Mouse (Mus musculus): ENCODE data around the gene Cd274. TPM values are rescaled to one million over a fixed set of nuclear protein-coding genes. Genes with fewer than 3 reads are reported as not detected.
"Not testable (repeated sequence)": the region's sequence is repeated elsewhere in the genome, so short reads cannot be mapped to it uniquely, and the experiment has no call there.

Gene Cd274
- polyA plus RNA-seq, 1 experiment from 2014 or later, result 0.29 TPM

DNA sequence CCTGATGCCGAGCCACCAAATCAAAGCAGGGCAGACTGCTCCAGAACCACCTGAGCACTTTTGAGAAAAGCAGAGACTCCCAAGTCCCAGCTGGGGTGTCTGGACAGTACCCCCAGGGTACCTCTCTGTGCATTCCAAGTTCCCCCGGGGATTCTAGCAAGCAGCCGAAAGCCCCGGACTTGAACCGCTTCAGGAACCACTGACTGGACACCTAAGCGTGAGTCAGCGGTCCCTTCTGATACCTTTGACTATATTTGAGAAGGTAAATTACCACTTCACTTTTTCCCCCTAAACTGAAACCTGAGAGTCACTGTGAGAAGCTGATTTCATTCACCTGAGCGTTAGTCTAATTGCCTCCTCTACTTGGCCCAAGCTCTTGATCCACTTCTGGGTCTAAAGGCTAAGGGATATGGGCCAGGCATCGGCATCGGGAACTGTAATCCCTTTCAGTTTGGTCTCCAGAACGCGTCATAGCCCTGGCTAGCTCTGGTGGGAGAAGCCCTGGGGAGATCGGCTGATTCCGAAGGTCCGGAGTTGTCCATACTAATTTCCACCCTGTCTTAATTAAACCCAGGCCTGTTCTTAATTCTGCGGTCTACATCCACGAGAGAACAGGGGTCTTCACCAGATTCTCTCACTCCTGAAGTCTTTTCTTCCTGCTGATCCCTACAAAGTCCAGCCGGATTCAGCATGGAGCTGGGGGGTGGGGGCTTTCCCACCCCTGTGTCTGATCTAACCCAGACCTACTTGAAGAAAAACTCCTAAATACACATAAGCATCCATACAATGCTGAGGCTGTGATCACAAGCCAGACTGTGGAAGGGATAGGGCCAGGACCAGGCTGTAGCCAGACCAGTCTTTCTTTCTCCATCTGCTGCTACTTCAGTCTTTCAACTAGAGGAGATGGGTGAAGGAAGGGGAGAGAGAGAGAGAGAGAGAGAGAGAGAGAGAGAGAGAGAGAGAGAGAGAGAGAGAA, 39.1 kb downstream of the Cd274 start:
- 78% methylated on average over 18 of the region's 18 CpGs for WGBS
- Histone ChIP-seq H3K27me3 (ENCODE audit: poor library complexity, severe bottlenecking) (no peaks in the 10 kb centered on the region), H3K36me3 (replicated peaks) (no peaks in the 10 kb centered on the region), H3K4me3 (no peak overlapping the region), H3K27ac (no peak overlapping the region; the same call in 1 of the 2 replicates), H3K4me1 (peaks cover 22% of the 10 kb centered on the region), H3K9me3 (no peaks in the 10 kb centered on the region)
- DNase-seq (ENCODE audit: extremely low spot score, low spot score), result no peak

DNA sequence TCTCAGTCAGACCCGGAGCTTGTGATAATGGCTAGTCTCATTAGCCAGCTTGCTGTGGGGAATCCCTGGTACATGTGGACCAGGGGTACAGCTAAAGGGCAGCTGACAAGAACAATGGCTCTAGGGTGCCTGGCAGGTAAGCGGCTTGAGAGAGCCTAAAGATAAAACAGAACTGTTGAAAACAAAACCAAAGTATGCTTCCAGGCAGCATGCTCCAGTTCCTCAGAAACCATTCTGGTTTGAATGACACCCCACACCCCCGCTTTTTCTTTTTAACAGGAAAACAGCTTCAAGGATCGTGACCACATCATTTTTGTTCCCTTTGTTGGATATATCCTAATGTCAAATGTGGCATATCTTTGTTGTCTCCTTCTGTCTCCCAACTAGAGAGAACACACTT, 43.4 kb downstream of the Cd274 start, which contains the start of gene Pdcd1lg2:
TSS of gene Pdcd1lg2 (plus strand) at position 301 of the 400 bp plus-strand sequence.
- Histone ChIP-seq H3K36me3 (replicated peaks) (no peaks in the 10 kb centered on the region), H3K9me3 (no peaks in the 10 kb centered on the region), H3K4me3 (no peak within 1 kb of the TSS), H3K4me1 (peaks cover 12% of the 10 kb centered on the region), H3K27ac (no peak within 1 kb of the TSS), H3K27me3 (ENCODE audit: poor library complexity, severe bottlenecking) (no peaks in the 10 kb centered on the region)
- no peak for DNase-seq (ENCODE audit: extremely low spot score, low spot score)
- 88% methylated on average over 4 of the region's 4 CpGs for WGBS

DNA sequence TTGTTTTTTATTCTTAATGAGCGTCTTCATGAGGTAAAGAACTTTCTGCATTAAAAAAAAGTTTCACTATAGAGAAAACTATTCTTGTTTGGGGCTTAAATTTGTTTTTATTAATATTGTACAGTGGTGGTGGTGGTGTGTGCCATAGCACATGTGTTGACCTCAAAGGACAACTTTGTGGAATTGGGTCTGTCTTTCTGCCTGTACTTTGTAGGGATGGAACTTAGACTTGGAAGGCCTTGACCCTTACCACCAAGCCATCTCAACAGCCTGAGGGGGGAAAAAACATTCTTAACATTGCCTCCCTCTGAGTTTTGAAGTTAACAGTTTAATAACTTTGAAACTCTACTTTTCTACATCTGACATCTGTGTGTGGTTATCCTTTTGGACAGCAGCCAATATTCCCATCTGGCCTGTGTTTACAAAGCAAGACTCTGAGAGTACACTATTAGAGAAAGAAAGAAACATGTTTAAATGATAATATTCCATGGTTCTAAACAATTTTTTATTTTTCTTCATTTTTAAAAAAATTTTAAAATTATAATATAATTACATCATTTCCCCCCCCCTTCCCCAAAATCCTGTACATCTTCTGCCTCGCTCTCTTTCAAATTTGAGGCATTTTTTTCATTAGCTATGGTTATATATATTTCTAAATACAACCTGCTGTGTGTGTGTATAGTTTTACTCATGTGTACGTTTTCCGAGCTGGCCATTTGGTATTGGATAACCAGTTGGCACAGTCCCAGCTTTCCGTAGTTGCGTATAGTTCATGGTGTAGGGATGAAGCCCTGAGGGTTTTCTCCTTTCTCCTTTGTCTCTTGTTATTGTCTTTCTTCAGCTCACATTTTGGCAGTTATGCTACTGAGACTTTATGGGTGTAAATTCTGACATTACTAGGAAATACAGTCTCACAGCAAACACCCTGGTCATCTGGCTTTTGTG, 45.5 kb downstream of the Cd274 start:
- H3K4me3 ChIP-seq, result no peak overlapping the region
- H3K27ac ChIP-seq, result no peak overlapping the region
- WGBS, result 77% methylated on average over 6 of the region's 6 CpGs
- no peaks in the 10 kb centered on the region for H3K9me3 ChIP-seq
- H3K36me3 ChIP-seq (replicated peaks), result no peaks in the 10 kb centered on the region
- H3K27me3 ChIP-seq (ENCODE audit: poor library complexity, severe bottlenecking), result no peaks in the 10 kb centered on the region
- H3K4me1 ChIP-seq, result peaks cover 4% of the 10 kb centered on the region
- DNase-seq (ENCODE audit: extremely low spot score, low spot score), result no peak

DNA sequence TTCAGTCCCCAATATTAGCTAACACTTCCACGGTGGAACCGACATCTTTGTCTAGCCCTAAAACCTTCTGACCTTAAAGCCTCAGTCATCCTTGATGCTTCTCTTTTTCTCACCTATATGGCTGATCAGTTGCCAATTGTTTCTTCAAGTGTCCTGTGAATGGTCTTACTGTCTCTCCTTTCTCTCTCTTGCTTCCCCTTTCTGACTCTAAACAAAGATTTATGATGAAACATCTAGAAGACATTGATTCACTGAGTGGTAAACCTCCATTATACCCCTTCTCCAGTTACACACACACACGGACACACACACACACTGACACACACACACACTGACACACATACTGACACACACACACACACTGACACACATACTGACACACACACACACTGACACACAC, 47.3 kb downstream of the Cd274 start:
- H3K27me3 ChIP-seq (ENCODE audit: poor library complexity, severe bottlenecking), result no peaks in the 10 kb centered on the region
- 89% methylated on average over 3 of the region's 3 CpGs for WGBS
- no peak for DNase-seq (ENCODE audit: extremely low spot score, low spot score)

DNA sequence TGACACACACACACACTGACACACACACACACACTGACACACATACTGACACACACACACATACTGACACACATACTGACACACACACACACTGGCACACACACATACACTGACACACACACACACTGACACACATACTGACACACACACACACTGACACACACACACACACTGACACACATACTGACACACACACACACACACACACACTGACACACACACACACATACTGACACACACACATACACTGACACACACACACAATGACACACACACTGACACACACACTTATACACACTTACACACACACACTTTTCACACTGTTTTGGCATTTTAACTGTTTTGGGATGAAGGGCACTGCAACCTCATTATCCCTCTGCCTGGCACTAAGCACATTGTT, 47.7 kb downstream of the Cd274 start:
- not testable (repeated sequence) for H3K9me3 ChIP-seq; H3K4me1 ChIP-seq; H3K4me3 ChIP-seq; H3K27me3 ChIP-seq (ENCODE audit: poor library complexity, severe bottlenecking); H3K36me3 ChIP-seq (replicated peaks); DNase-seq (ENCODE audit: extremely low spot score, low spot score); H3K27ac ChIP-seq

More for the DNA sequence above, 47.3 kb downstream of the Cd274 start:
- no peaks in the 10 kb centered on the region for H3K9me3 ChIP-seq
- no peaks in the 10 kb centered on the region for H3K4me1 ChIP-seq
- no peak overlapping the region for H3K4me3 ChIP-seq
- no peak overlapping the region for H3K27ac ChIP-seq
- no peaks in the 10 kb centered on the region for H3K36me3 ChIP-seq (replicated peaks)

DNA sequence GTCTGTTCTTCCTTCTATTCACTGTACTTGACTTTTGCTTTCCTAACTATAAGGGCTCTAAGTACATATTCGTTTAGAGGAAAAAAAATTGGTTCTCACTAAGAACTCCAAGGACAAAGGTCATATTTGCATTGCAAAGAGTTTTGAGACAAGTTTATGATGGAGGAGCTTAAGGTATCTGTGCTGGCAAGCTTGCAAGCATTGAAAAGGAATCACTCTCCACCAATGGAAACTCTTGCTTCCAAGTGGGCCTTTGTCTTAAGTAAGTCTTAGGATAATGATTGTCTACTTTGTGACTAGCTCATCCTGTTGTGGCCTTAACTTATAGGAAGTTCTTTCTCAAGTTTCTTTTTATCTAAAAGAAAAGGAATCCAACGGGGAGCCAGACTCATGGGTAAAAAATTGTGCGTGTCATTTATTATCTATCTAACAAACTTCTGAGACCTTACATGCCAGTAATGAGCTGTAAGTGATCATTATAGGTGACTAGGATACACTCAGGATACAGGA, 49.2 kb downstream of the Cd274 start:
- no peaks in the 10 kb centered on the region for H3K9me3 ChIP-seq
- no peak for DNase-seq (ENCODE audit: extremely low spot score, low spot score)
- H3K4me1 ChIP-seq, result no peaks in the 10 kb centered on the region
- no peaks in the 10 kb centered on the region for H3K27me3 ChIP-seq (ENCODE audit: poor library complexity, severe bottlenecking)
- 86% methylated on average over 3 of the region's 3 CpGs for WGBS
- no peaks in the 10 kb centered on the region for H3K36me3 ChIP-seq (replicated peaks)
- H3K27ac ChIP-seq, result no peak overlapping the region
- no peak overlapping the region for H3K4me3 ChIP-seq

DNA sequence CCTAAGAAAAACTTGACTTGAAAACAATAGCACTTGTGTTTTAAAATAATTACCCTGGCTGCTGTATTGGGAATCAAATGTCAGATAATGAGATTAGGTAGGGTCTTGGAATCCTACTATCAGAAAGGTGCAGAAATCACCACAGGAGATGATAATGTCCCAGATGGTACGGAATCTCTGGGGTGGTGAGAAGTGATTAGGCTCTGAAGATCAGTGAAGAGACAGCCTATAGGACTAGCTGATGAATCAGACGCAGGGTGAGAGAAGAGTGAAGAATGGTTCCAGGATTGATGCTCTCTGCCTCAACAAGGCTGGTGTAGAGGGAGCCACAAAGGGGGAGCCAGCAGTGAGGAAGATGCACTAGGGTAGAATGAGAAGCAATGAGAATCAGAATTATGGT, 49.9 kb downstream of the Cd274 start:
- Histone ChIP-seq H3K4me3 (no peak overlapping the region), H3K27ac (no peak overlapping the region), H3K9me3 (no peaks in the 10 kb centered on the region), H3K4me1 (no peaks in the 10 kb centered on the region), H3K36me3 (replicated peaks) (no peaks in the 10 kb centered on the region), H3K27me3 (ENCODE audit: poor library complexity, severe bottlenecking) (no peaks in the 10 kb centered on the region)
- no peak for DNase-seq (ENCODE audit: extremely low spot score, low spot score)
- WGBS, result 58% methylated on average over 2 of the region's 2 CpGs

DNA sequence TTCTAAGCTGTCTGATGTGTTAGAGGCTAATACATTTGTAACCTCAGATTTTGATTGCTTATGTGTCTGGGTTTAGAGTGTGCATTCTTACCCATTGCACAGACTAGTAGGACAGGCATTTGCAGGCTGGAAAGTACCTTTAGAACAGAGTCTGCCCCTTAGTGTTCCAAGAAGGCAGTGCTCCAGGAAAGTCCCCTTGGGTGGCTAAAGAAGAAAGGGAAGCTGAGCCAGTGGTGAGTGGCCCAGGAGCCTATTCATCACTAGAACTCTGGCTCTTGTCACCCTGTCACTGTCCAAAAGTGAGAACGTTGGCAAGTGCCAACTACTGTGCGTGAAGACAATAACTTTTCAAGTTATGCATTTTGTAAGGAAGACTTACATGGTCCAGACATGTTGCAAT, 50.6 kb downstream of the Cd274 start:
- WGBS, result 87% methylated on average over 2 of the region's 2 CpGs

DNA sequence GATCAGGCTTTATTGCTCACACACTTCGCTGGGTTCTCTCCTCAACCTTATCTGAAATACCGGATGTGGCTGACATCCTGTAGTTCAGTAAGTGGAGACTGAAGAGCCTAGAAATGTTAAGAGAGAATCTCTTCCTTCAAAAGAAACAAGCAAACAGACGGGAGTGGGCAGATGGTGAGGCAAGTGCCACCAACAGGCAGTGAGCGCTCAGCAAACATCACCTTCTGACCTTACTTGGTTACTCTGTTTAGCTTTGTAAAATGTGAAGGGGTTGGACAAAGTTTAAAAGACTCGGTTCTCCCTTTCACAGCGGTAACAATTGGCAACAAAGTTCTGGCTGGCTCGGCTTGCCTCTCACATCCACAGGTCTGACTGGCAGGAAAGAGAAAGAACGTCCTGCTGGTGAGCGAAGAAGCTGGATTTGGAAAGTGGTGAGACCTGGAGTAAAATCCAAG, 51.4 kb downstream of the Cd274 start:
- Histone ChIP-seq H3K9me3 (no peaks in the 10 kb centered on the region), H3K27me3 (ENCODE audit: poor library complexity, severe bottlenecking) (no peaks in the 10 kb centered on the region), H3K4me1 (no peaks in the 10 kb centered on the region), H3K4me3 (no peak overlapping the region), H3K36me3 (replicated peaks) (no peaks in the 10 kb centered on the region), H3K27ac (no peak overlapping the region)
- no peak for DNase-seq (ENCODE audit: extremely low spot score, low spot score)
- WGBS, result 59% methylated on average over 9 of the region's 9 CpGs

More for the DNA sequence above, 50.6 kb downstream of the Cd274 start:
- DNase-seq (ENCODE audit: extremely low spot score, low spot score), result no peak
- Histone ChIP-seq H3K4me3 (no peak overlapping the region), H3K4me1 (no peaks in the 10 kb centered on the region), H3K9me3 (no peaks in the 10 kb centered on the region), H3K27me3 (ENCODE audit: poor library complexity, severe bottlenecking) (no peaks in the 10 kb centered on the region), H3K27ac (no peak overlapping the region), H3K36me3 (replicated peaks) (no peaks in the 10 kb centered on the region)

DNA sequence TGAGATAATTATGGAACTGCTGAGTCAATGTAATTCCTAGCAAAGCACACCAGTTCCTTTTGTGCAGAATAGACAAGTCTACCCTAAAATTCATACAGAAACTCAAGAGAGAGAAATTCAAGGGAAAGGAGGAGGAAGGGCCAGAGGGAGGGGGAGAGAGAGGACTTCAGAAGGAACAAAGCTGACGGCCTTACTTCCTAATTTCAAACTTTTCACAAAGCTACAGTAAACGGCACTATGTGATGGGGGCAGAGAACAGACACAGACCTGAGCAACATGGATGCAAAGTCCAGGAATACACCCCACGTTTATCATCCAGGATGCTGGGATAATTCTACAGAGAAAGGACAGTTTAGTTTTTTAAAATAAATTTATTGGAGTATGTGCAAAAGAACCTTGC, 52.3 kb downstream of the Cd274 start:
- Histone ChIP-seq H3K27ac (no peak overlapping the region), H3K4me3 (no peak overlapping the region), H3K9me3 (no peaks in the 10 kb centered on the region), H3K27me3 (ENCODE audit: poor library complexity, severe bottlenecking) (no peaks in the 10 kb centered on the region), H3K36me3 (replicated peaks) (no peaks in the 10 kb centered on the region), H3K4me1 (no peaks in the 10 kb centered on the region)
- DNase-seq (ENCODE audit: extremely low spot score, low spot score), result no peak
- WGBS, result 84% methylated on average over 3 of the region's 3 CpGs

DNA sequence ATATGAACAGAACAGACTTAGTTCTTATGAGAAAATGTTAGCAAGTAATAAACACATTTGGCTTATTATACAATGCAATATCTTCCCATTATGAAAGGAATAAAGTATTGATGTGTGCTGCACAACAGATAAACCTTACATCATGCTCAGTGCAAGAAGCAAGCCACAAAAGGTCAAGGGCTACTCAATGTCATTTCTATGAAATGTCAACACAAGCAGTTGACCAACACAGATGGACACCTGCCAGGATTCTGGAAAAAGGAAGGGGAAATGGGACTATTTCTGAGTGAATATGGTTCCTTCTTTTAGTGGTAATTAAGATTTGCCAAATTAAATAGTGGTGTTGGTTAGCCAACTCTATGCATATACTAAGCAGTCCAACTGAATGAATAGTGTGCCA, 52.7 kb downstream of the Cd274 start:
- Histone ChIP-seq H3K4me3 (no peak overlapping the region), H3K4me1 (no peaks in the 10 kb centered on the region), H3K36me3 (replicated peaks) (no peaks in the 10 kb centered on the region), H3K9me3 (no peaks in the 10 kb centered on the region), H3K27ac (no peak overlapping the region), H3K27me3 (ENCODE audit: poor library complexity, severe bottlenecking) (no peaks in the 10 kb centered on the region)
- no peak for DNase-seq (ENCODE audit: extremely low spot score, low spot score)

DNA sequence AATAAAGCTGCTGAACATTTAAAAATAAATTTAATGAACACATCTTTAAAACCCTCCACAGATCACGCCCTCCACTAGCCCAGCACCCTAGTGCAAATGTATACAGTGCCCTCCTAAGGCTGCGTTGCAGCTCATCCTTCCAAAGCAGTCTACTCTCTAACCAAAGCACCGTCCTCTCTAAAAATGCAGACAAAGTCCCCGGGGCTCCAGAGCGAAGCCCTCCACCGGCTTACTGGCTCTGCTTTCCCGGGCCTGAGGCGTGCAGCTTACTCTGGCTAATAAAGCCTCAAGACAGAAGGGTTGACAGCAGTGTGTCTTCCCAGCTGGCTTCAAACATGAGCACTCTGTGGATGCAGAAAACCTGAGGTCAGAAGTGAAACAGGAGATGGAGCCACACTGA, 53.1 kb downstream of the Cd274 start:
- no peaks in the 10 kb centered on the region for H3K27me3 ChIP-seq (ENCODE audit: poor library complexity, severe bottlenecking)
- no peaks in the 10 kb centered on the region for H3K9me3 ChIP-seq
- H3K27ac ChIP-seq, result no peak overlapping the region
- no peak overlapping the region for H3K4me3 ChIP-seq
- WGBS, result 86% methylated on average over 8 of the region's 8 CpGs
- H3K36me3 ChIP-seq (replicated peaks), result no peaks in the 10 kb centered on the region
- H3K4me1 ChIP-seq, result no peaks in the 10 kb centered on the region
- DNase-seq (ENCODE audit: extremely low spot score, low spot score), result no peak
